Mouse (Mus musculus) v-Abl transformed pro-B cells (cell line): Measurements from ENCODE around the gene Hspb1.

Source experiments
- in situ Hi-C, 2 experiments: fragments of 400-800 bp; cut with MboI; formaldehyde crosslinking; loops; one replicate each; pipeline ENCODE4 v1.15.1; 2025; ENCODE audit not compliant: unreplicated experiment in 2 of 2

Hspb1 gene

DNA sequence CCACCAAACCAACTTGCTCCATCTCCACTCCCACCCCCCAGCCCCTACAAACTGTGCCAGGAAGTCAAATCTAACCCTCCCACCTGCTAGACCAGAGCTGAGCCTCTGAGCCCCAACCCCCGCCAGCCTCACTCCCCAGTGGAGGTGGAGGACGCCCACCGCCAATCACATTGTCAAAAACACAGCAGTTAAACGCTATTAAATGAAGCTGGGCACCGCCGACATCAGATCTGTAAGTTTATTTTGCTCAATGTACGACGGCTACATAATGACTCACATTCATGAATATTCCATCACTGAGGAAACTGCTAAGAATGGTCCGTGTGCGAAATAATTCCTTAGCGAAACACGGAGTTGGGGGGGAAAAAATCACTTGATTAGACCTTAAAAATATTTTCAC lies 20.5 kb downstream of the Hspb1 start:
- in situ Hi-C loops = no loop called here

DNA sequence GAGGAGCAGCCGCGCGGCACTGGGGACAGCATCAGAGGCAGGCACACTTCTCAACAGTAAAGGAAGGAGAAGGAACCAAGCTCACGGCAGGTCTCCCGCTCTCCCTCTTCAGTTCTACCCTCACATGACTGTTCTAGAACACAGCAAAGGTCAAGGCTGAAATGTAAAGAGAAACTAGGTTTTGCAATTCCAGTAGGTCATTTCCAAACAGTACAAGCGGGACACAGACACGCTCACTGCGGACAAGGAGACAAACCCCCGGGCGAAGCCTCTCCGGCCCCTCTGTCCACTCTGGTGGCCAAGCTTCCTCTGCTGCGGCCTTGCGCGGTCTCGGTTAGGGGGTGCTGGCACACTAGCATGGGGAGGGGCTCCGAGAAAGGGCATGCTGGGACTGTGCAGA lies 21.3 kb downstream of the Hspb1 start:
- in situ Hi-C loops = no loop called here

DNA sequence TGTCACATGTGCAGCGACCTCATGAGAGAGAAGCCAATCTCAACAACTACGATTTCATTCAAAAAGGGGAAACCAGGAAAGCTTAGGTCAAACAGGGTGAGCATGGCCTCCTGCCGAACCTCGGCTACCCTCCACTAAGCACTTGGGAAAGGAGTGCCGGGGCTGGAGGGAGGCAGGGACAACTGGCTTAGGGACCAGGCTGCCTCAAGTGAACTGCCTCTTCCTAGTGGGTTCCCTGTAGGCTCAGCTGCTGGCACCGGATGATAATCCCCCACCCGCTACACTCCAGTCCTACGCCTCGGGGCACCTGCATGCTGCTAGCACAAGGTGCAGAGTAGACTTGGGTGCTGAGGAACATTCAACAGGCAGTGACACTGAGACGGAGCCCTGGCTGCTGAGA lies 21.9 kb downstream of the Hspb1 start:
- in situ Hi-C loops = no loop called here

DNA sequence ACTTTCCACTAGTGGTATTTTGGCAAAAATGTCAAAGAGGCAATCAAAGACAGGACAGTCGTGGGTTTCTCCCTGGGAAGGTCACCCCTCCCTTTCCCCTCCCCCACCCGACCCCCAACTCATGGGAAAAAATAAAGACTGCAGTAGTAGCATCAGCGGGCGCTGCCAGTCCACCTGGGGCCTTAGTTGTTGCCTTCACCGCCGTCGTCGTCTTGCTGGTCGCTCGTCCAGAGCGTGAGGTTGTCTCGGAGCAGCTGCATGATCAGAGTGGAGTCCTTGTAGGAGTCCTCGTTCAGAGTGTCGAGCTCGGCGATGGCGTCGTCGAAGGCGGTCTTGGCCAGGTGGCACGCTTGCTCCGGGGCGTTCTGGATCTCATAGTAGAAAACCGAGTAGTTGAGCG lies 23.1 kb downstream of the Hspb1 start:
- in situ Hi-C loops = no loop called here

DNA sequence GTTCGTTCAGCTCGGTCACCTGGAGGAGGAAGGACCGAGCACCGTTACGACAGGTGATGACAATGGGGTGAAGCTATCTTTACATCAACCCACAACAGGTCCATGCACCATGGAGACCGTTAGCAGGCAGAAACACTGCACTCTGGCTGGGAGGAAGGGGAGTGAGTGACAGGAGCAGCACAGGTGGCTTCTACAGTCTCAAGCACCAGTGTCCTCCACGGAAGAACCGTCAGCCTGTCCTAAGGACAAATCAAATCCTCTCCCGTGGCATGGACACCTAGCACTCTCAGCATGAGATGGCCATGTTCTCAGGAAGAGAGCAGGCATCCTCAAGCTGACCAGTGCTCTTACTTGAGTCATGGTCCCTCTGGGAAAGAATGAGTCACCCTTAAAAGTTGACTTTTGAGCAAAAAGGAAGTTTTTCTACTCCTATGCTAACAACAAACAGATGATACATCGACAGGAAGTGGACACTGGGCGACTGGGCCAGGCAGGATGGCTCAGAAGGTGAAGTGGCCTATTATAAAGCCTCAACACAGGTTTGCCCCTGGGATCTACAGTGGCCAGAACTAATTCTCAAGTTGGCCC lies 24.0 kb downstream of the Hspb1 start:
- in situ Hi-C loops = no loop called here

DNA sequence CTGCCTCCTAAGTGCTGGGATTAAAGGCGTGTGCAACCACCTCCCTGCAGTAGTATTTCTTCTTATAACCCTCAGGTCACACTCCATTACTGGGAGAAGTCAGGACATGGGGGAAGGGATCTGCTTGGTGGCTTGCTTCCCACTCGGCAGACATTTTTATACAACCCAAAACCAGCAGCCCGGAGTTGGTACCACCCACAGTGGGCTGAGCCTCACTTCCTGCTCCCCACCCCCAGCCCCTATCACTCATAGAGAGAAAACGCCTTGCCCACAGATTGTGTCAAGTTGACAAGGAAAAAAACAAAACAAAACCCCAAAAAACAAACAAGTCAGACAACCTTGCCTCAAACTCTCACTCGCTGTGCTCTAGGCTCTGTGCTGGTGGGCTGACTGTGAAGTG lies 25.5 kb downstream of the Hspb1 start:
- in situ Hi-C loops = no loop called here

DNA sequence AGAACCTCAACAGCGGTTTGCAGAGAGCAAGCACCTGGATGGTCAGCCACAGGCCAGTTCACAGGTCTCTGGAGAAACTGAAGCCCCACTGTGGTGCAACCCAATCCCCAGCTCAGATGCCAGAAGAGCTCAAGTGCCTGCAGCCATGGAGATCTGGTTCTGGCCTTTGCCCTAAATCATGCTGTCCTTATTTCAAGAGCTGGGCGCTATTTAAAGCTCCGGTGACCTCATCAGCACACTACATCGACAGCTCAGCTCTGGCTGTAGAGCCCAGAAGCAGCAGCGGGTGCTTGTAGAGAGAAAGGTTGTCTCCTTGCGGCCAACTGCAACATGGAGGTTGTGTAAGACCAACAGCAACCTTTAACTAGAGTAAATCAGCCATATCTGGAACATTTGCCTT lies 26.4 kb downstream of the Hspb1 start:
- in situ Hi-C loops = no loop called here

DNA sequence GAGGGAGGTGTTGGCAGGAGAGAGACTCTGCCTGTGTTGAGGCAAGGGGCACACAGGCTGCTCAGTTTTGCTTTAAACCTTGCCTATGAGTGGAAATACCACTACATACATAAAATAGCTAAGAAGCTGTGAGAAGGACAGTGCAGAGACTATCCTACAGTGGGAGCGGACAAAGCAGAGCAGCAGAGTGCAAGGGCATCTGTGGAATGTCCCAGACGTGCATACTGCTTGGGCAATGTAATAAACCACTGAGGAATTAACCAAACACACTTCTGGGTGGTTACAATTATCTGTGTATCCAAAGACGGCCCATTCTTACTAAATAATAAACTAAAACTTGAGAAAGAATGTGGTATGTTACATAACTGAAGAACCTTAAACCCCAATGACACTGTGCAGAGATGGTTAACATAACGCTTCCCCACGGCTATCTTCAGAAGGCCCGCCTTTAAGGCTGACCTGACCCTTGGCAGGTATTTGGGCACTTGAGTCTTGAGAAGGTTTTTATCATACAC lies 28.4 kb downstream of the Hspb1 start:
- in situ Hi-C loops = no loop called here

DNA sequence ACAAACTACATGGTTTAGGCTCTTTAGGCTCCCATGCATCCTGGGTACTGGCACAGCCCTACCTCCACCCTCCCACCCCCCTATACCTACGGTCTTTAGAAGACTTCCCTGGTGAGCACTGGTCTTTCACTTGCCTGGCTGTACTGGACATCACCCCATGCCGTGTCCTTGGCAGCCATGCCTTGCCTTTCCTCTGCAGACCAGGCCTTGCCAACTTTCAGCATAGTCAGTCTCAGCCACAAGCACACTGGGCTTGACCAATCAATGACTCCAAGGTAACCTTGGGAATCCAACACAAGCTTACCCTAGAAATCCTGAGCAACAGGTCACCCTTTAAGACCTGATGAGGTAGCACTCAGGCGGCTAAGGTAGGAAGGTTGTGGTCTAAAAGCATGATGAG lies 28.9 kb downstream of the Hspb1 start:
- in situ Hi-C loops = no loop called here

DNA sequence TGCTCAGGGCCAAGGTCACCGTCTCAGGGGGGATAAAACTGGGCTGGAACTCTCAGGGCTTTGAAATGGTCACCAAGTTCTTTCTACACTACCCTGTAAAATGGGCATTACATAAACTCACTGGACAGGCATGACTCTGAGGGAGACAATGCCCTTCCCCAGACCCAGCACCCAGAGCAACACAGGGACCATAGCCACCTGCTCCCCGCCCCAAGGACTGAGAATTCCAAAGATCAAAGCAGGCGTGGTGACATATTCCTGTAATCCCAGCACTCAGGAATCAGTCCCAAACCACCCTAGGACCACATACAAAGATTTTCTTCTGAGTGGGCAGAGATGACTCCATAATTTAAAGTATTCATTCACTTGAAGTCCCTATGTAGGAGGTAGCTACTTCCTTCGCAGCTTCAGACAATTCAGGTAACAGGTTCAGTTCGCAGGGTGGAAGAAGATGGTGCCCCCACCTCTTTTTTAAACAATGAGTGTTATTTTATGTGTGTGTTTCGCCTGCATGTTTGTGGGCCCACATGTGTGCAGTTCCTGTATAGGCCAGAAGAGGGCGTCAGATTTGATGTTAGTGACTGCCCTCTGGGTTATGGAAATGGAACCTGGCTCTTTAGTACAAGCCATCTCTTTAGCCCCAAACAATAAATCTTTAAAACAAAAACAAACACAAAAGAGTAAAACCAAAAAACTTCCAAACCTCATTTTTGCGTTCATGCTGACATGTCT lies 29.8 kb downstream of the Hspb1 start:
- in situ Hi-C loops = no loop called here

DNA sequence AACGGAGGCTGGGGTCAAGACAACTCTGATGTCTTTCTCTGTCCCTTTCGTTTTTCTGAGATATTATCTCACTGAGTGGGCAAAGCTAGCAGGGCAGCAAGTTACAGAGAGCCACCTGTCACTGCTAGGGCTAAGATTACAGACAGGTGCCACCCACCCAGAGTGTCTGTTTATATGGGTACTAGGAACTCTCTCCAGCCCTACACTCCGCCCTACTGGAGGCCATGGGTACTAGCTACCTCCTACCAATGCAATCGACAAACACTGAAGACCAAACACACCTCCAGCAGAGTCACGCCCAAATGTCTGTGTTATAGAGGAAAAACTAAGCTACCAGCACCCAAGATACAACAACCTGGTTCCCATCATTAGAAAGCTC lies 30.3 kb downstream of the Hspb1 start:
- in situ Hi-C loops = no loop called here

DNA sequence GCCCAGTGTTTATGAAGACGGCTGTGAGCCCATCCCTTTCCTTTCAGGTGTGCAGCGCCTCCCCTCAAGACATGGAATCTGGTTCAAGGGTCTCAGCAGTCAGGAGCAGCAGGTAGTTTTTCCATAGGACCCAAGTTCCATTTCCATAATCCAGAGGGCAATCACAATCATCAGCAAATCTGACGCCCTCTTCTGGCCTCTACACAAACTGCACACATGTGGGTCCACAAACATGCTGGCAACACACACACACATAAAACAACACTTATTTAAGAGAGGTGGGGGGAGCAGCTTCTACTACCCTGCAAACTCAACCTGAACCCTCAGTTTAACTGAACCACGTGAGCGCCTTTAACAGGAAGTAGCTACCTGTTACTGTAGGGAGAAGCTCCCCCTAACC lies 30.9 kb downstream of the Hspb1 start:
- in situ Hi-C loops = no loop called here

DNA sequence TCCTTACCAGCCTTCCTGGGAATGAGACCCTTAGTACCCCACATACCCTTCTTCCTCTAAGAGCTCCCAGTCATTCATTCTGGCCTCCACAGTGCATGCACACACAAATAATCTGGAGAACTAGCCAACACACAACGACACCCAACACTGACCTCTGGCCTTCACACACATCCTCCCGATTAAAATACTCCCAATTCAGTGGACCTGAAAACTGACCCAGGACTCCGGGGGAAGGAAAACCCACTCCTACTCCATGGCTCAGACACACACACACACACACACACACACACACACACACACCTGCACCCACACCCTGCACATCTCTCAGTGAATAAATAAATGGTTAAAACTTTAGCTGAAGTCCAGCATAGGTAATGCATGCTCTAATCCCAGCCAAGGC lies 32.2 kb downstream of the Hspb1 start:
- in situ Hi-C loops = no loop called here

DNA sequence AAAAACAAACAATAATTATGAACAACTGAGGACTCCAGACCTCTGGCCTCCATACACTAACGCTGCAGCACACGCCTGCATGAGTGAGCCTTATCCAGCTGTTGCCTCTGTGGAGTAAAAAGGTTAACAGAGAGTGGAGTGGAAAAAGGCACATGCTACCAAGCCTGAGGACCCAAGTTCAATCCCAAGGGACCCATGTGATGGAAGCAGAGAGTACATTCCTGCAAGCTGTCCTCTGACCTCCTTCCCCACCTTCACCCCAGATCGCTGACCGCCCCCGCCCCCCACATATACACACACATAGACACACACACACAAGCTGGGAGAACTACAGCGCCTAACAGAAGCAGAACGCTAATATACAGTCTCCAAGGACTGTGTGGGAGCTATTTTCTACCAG lies 36.2 kb downstream of the Hspb1 start:
- in situ Hi-C loops = no loop called here

DNA sequence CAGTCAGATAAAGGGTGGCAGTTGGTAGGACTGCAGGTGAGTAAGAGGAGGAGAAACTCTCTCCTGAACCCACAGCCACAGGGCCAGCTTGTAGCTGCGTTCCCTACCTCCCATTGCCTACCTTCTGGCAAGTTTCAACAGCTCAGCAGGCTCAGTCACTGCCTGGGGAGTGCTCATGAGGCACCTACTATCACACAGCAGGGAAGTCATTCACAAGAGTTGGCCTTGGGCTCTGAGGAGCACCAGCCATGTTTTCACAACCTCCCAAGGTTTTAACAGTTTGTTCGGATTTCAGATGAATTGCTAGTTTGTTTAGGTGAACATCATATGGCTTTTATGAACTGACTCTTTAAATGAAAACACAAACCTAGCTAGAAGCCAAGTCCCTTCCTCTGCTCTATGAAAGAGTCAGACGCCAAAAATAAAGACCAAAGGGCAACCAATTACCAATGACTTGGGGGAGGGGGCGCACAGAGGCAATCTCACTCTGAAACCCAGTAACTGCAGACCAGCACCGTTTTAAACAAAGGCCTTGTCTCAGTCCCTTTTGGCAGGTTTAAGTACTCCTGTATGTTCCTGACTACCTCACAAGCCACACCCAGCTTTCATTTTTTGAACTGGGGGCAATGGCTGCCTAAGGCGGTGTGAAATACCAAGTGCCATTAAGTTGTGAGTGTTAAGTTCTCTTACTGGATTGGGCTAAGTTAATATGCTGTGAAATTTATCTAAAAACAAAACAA lies 42.1 kb downstream of the Hspb1 start:
- in situ Hi-C loops = no loop called here

DNA sequence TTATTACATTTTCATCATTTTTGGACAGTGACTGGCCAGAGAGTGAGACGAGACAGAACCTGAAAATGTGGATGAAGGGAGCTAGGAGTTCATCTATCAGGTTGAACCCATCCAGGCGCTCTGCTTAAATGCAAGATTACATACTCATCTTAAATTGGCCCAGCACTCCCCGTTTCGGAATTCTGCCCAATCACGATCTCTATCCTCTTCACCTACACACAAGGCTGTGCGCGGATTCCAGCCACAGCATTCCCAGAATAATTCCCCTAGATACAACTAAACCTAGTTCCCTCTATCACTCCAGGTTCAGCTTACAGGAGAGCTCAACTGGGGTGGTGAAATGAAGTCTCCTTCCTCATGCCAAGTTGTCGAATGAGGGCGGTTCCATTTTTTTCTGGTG lies 43.8 kb downstream of the Hspb1 start:
- in situ Hi-C loops = no loop called here

DNA sequence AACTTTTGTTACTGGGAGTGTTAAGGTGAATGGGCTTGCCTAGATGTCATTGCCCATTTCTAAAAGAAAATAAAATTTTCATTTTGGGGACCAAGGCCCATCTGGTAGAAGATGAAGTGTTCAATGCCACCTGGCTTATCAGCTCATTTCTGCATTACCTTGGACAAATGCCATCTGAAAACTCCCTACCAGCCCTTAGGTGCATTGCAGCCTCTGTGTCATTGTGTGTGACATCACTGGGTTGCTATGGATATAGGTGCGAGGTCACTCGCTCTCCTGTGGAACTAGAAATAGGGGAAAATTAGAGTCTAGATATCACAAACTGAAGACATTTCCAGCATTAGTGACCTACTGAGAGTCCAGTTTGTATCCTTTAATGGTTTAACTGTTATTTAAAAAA lies 44.6 kb downstream of the Hspb1 start:
- in situ Hi-C loops = no loop called here

DNA sequence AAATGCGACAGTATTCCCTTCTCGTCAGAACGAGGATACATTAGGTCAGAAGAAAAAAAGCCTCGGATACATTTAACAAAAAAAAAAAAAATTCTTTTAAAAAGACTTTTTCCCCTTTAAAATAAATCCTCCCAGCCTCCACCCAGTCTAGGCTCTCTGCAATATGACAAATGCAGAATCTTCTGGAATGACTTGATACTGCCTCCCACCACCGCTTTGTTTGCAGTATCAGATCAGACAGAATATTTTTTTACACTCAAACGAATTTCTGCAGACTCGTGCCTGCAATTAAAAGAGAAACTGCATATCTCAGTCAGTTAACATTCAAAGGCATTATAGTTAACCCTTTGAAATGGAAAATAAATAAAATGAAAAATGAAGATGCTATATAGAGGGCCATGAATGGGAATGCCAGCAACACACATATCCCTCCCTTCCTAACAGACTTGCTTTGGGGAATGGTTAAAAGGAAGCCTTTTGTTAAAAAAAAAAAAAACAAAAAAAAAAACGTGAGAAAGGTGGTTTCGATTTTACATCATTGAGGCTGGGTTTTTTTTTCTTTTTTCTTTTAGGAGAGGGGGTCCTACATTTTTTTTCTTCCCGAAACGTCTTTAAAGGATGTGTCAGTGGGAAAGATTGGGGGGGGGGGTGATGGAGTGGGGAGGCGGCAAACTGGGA lies 45.6 kb downstream of the Hspb1 start:
- in situ Hi-C loops = no loop called here

DNA sequence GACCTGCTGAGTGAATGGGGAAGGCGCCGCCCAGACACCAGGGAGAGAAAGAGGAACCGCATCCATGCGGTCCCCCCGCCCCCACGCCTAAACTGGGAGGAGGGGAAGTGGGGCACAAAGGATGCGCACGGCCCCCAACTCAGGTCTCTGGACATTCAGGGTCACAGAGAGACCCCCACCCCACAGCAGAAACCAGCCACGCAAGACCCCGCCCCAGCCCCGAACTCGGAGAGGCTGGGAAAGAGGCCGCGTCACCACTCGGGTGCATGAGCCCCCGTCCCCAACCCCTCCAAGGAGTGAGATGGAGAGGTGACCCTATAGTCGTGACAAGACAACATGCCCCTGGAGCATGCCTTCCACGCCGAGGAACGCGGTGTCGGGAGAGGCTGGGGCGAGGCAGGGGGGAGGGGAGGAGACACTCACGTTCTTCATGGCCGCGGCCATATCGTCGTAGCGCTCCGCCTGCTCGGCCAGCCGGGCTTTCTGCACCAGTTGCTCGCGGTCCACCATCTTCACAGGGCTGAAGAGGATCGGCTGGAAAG lies 46.3 kb downstream of the Hspb1 start:
- in situ Hi-C loops = no loop called here

DNA sequence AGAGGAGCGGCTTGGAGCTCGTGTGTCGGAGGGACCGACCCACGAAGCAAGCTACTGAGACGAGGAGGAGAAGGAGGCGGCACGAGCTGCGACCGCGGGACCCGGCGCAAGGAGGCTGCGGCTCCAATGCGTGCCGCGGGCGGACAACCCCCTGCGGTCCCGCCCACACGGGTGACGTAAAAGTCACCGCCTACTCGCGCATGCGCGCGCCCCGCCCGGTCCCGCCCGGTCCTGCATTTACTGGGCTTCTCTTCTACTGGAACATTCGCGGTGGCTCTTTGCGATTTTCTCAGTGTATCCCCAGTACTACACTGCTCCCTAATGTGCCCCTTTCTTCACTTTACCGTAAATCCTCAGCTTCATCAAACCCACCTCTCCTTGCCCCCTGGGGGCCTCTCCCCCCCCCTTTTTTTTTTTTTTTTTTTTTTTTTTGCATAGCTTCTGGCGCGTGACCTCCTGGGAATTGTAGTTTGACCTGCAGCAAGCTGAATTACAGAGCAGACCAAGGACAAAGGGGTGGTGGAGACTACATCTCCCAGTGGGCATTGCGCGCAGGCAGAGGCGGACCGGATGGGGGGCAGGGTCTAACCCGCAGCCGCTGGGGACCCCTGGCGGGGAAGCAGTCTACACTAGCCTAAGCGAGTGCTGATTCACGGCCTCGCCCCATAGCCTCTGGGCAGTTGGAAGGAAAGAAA lies 46.9 kb downstream of the Hspb1 start, which contains the start of gene Ywhag:
Gene Ywhag (minus strand): TSS at position 136 of the 695 bp plus-strand sequence.
- in situ Hi-C loops = loop anchor here in 1 of 2 experiments (5.0 kb wide), 1 partner anchor 32 kb away; no protein-coding TSS in a partner anchor
